Mouse (Mus musculus): ENCODE measurements at regions not wholly inside any gene's neighbourhood (a gene's known extent, or its start where the extent isn't known, plus 50 kb on each side); places are given as distances from the start of the nearest gene placed in this dataset.

- no peak for DNase-seq (ENCODE audit: low spot score)
These were observed 54.8 kb upstream of the Tet2 start for GRCm38 (mm10) chr3:133599731-133600130.

- peak; percentile 65 for DNase-seq (ENCODE audit: low spot score)
These were observed 55.7 kb upstream of the Tet2 start for GRCm38 (mm10) chr3:133600447-133601220.

GRCm38 (mm10) chr3:133605460-133605859 is 60.5 kb upstream of the Tet2 start:
- no peak for DNase-seq (ENCODE audit: low spot score)

- no peak for DNase-seq (ENCODE audit: low spot score)
These were observed 63.9 kb upstream of the Tet2 start for GRCm38 (mm10) chr3:133608845-133609261.

GRCm38 (mm10) chr3:133613836-133614711 is 69.1 kb upstream of the Tet2 start:
- DNase-seq (ENCODE audit: low spot score), result peak; percentile 35

GRCm38 (mm10) chr3:133614712-133615426 is 69.9 kb upstream of the Tet2 start:
- peak; percentile 38 for DNase-seq (ENCODE audit: low spot score)

GRCm38 (mm10) chr3:133617036-133617435 is 72.1 kb upstream of the Tet2 start:
- DNase-seq (ENCODE audit: low spot score), result no peak

GRCm38 (mm10) chr3:133618491-133618890 is 73.6 kb upstream of the Tet2 start:
- DNase-seq (ENCODE audit: low spot score), result no peak

- no peak for DNase-seq (ENCODE audit: low spot score)
These were observed 78.3 kb upstream of the Tet2 start for GRCm38 (mm10) chr3:133623201-133623744.

- DNase-seq (ENCODE audit: low spot score), result no peak
These were observed 79.3 kb upstream of the Tet2 start for GRCm38 (mm10) chr3:133624079-133624875.

- no peak for DNase-seq (ENCODE audit: low spot score)
These were observed 80.1 kb upstream of the Tet2 start for GRCm38 (mm10) chr3:133625046-133625445.

GRCm38 (mm10) chr3:133626442-133626841 is 81.5 kb upstream of the Tet2 start:
- DNase-seq (ENCODE audit: low spot score), result no peak

GRCm38 (mm10) chr3:133627116-133627844 is 82.3 kb upstream of the Tet2 start:
- DNase-seq (ENCODE audit: low spot score), result no peak

GRCm38 (mm10) chr3:133634306-133634705 is 89.4 kb upstream of the Tet2 start:
- DNase-seq (ENCODE audit: low spot score), result no peak

GRCm38 (mm10) chr3:133645604-133646003 is 100.7 kb upstream of the Tet2 start:
- DNase-seq (ENCODE audit: low spot score), result no peak

GRCm38 (mm10) chr3:133646449-133647059 is 101.6 kb upstream of the Tet2 start:
- peak; percentile 39 for DNase-seq (ENCODE audit: low spot score)

GRCm38 (mm10) chr3:133650025-133650424 is 105.1 kb upstream of the Tet2 start:
- DNase-seq (ENCODE audit: low spot score), result no peak

GRCm38 (mm10) chr3:133651996-133652395 is 107.1 kb upstream of the Tet2 start:
- no peak for DNase-seq (ENCODE audit: low spot score)

- no peak for DNase-seq (ENCODE audit: low spot score)
These were observed 114.8 kb upstream of the Tet2 start for GRCm38 (mm10) chr3:133659759-133660158.

- no peak for DNase-seq (ENCODE audit: low spot score)
These were observed 116.4 kb upstream of the Tet2 start for GRCm38 (mm10) chr3:133661303-133661702.

All from embryo, embryonic 10.5 days (tissue).